Mouse (Mus musculus): Measurements from ENCODE around the gene Rem1.

DNA sequence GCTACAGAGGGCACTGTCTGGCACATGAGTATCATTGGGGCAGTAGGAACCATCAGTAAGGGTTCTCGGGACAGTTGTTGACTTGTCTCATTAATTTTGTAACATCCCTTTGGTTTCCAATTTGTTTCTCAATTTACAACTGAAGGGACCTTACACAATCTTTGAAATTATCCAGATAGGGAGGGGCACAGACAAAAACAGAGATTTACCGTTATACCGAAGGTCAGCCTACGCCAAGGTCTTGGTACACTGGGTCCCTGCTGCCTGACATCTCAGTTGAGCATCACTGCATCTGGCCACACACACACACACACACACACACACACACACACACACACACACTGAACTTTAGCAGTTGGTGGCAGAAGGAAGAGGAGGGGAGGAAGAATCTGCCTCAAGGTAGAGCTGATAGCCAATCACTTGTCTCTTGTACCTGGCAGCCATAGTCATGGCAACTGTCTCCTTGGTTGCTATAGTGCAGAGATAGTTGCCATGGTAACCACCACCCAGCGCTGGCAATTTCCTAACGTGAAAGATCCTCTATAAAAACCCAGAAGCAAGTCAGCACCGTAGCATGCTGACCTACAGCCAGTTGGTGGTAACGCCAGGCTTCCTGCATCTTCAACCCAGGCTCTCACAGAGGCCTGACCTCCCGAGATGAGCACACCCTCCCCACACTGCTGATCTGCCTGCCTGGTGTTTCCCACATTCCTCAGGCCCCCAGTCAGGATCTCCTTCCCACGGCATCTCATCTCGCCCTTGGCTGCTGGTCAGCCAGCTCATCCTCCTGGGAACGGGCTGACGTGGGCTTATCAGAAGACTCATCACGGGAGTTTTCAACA is 27.3 kb downstream of the Rem1 start:
- TF ChIP-seq CTCF (IDR thresholded peaks at IDR 0.05; ENCODE audit: low read depth, low read length) = no peak
- TF ChIP-seq GATA2 (IDR thresholded peaks at IDR 0.05; ENCODE audit: borderline replicate concordance, low read depth, low read length) = no peak
- no peak for TF ChIP-seq GATA1 (IDR thresholded peaks at IDR 0.05; ENCODE audit: borderline replicate concordance, low read length)
- TF ChIP-seq TAL1 (conservative IDR thresholded peaks at IDR 0.05; ENCODE audit: low read depth, low read length) = no peak
